8 mouse cellular contexts compared by ENCODE assay signal in the genomic region with DNA sequence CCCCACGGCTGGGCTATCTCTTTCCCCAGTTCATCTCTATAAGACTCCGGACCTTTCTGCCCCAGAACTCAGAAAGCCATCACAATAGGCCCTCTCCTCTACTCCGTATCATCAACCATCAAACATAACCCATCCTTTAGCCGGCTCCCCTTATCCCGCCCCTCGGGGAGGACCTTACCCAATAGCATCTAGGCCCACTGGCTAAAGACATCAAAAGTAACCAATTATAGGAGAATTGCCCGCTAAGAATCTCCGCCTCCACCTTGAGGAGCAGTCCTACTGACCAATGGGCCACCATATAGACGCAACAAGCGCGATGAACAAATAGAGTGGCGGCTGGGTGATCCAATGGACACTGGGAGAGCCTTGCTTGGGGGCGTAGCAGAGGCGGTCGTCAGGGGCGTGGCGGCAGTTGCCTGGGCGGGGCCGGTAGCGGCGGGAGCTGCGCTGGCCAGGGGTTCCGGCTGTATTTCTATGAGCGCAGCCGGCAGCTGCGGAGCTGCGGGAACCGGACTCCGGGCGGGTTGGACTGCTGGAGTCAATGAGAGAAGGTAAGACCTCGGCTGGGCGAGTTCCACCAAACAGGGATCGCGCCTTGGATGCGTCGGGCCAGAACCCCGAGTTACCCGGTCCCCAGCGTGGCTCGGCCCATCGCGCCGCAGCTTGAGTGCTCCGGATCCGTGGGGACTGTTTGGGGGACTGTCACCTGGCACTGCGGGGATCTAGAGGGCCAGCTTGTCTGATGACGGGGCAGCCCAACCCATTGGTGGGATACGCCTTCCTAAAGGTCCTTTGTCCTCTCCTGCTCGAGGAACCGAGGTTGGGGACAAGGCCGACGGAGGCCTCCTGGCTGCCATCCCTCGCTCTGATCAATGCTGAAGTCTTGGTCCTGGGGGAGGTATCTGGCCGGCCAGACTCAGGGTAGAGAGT. TPM values are rescaled to one million over a fixed set of nuclear protein-coding genes. Genes with fewer than 3 reads are reported as not detected.
DNase-seq lines count a peak whose midpoint lies in the region; ATAC-seq and TF ChIP-seq lines count a peak whose summit lies in the region.

A gene (plus strand): TSS at position 411 of the 930 bp plus-strand sequence.

- H3K9ac ChIP-seq in hindbrain, postnatal 0 days (replicated peaks; ENCODE audit: low read length), result peak within 1 kb of the TSS; percentile 87

- no peaks in the 10 kb centered on the region for H3K9me3 ChIP-seq in hindbrain, postnatal 0 days (ENCODE audit: low read length)

- H3K27ac ChIP-seq in gastrocnemius, adult 2 months, result peak within 1 kb of the TSS; percentile 88
- H3K27ac ChIP-seq in hindbrain, postnatal 0 days, result peak within 1 kb of the TSS; percentile 92
- peak within 1 kb of the TSS; percentile 94 for H3K27ac ChIP-seq in left cerebral cortex, adult 2 months

- H3K4me2 ChIP-seq in hindbrain, postnatal 0 days (ENCODE audit: low read depth, low read length), result peak within 1 kb of the TSS; percentile 68

- H3K27me3 ChIP-seq in hindbrain, postnatal 0 days (ENCODE audit: insufficient read depth, low read length), result no peaks in the 10 kb centered on the region

- intact Hi-C loops in gastrocnemius, adult 2 months (cut with DNase I), result no loop called here
- intact Hi-C loops in left cerebral cortex, adult 2 months (cut with DNase I), result loop anchor here (10.0 kb wide), 1 partner anchor 192 kb away; a partner anchor contains a TSS

- ATAC-seq in common myeloid progenitor, adult 5-6 weeks (replicated peaks; ENCODE audit: low read depth, poor library complexity, severe bottlenecking), result peak; percentile 87
- ATAC-seq in hindbrain, postnatal 0 days, result peak; percentile 100
- peak; percentile 90 for ATAC-seq in megakaryocyte, adult 5-6 weeks (ENCODE audit: poor library complexity, severe bottlenecking)

- peaks cover 31% of the 10 kb centered on the region; the same call in 1 of the 2 replicates for H3K4me1 ChIP-seq in hindbrain, postnatal 0 days (ENCODE audit: insufficient read depth, low read length)

- peak within 1 kb of the TSS; percentile 89 for H3K4me3 ChIP-seq in gastrocnemius, adult 2 months
- H3K4me3 ChIP-seq in hindbrain, postnatal 0 days (ENCODE audit: low read length), result peak within 1 kb of the TSS; percentile 64
- peak within 1 kb of the TSS; percentile 91 for H3K4me3 ChIP-seq in left cerebral cortex, adult 2 months

- WGBS in hindbrain, postnatal 0 days, result under 1% methylated on average over 54 of the region's 54 CpGs

- H3K36me3 ChIP-seq in hindbrain, postnatal 0 days (ENCODE audit: insufficient read depth, low read length), result no peaks in the 10 kb centered on the region

- no peak for TF ChIP-seq CTCF in gastrocnemius, adult 2 months (IDR thresholded peaks at IDR 0.05)
- TF ChIP-seq CTCF in hindbrain, postnatal 0 days (IDR thresholded peaks at IDR 0.05; ENCODE audit: low read depth), result no peak; the same call in 1 of the 2 replicates
- TF ChIP-seq CTCF in left cerebral cortex, adult 2 months (IDR thresholded peaks at IDR 0.05), result no peak

- DNase-seq in ZHBTc4 (ENCODE audit: low read depth, low spot score), result peak; percentile 99
- DNase-seq in gastrocnemius, adult 2 months, result peak; percentile 100
- peak; percentile 99 for DNase-seq in hindbrain, postnatal 0 days (ENCODE audit: low spot score)
- peak; percentile 100 for DNase-seq in left cerebral cortex, adult 2 months (ENCODE audit: extremely low spot score in 1 of 2, low spot score in 2 of 2)
- peak; percentile 100 for DNase-seq in right cerebral cortex, adult 2 months (ENCODE audit: low spot score in 2 of 2)
- peak; percentile 100 for DNase-seq in urinary bladder, postnatal 14 days (ENCODE audit: low spot score)

RNA-seq across cellular contexts. Expression of the gene that starts here (rescaled TPM):
- total RNA-seq in common myeloid progenitor, adult 5-6 weeks (2017), result 28.3 and 32.5 TPM in 2 replicates
- total RNA-seq in gastrocnemius, adult 2 months (2021), result 1 to 10 TPM; 4.3 to 6.4 TPM
- 92.3 and 100 TPM in 2 replicates for total RNA-seq in hindbrain, postnatal 0 days (2014; rRNA removed)
- polyA plus RNA-seq in hindbrain, postnatal 0 days (2015; fragmentation: Nextera tagmentation; extraction: Ambion mirVana), result 23.7 and 23.9 TPM in 2 replicates
- 100 to 1,000 TPM; 103 to 116 TPM for total RNA-seq in left cerebral cortex, adult 2 months (2021)
- total RNA-seq in megakaryocyte, adult 5-6 weeks (2015), result 41.5 and 45.2 TPM in 2 replicates
- 26.3 and 28.5 TPM in 2 replicates for total RNA-seq in megakaryocyte, adult 5-6 weeks (2017)

Comparison
In these comparisons a context has a peak if more than half of its experiments do, and no peak if none do; other contexts are left out.
1. Peak in every context shown above with its lines: DNase-seq, ATAC-seq, H3K4me3 ChIP-seq and H3K27ac ChIP-seq.